Mouse (Mus musculus): ENCODE data around the gene Casd1.

Casd1 gene

DNA sequence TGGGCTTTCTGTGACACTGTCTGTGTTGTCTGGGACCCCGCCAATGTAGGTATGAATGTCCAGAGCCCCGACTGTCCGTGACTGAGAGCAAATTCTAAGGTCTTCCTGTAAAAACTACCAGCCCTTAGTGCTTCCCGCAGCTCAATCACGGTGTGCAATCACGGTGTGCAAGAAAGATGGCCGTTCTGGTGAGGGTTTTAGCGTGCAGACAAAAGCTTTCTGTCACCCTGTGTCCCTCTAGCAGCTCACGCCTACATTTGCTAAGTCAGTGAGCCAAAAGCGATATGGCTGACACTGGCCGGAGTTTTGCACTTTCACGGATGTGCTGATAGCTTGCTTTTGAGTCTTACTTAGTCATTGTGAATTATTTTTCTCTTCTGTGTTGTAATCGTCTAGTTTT lies 58.2 kb downstream of the Casd1 start:
- Histone ChIP-seq H3K9me3 (ENCODE audit: low read length) (no peaks in the 10 kb centered on the region), H3K27me3 (ENCODE audit: insufficient read depth, low read length) (peaks cover 45% of the 10 kb centered on the region)

DNA sequence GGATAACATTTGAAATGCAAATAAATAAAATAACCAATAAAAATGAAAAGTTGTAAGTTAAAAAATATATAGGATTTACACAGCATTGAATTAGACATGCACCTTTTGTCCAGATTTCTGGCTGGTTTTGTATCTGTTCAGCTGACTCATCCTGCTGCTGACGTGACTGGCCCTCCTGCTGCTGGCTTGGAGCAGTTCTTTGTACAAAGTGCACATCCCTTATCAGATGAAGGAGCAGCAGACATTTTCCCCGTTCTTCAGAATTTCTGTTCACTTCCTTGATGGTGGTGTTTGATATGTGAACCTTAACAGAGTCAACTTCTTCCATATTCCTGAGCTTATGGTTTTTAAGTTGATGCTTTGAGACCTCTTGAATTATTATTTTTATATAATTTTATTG lies 62.9 kb downstream of the Casd1 start:
- H3K27me3 ChIP-seq (ENCODE audit: insufficient read depth, low read length): peaks cover 19% of the 10 kb centered on the region; the same call in 1 of the 2 replicates
- no peaks in the 10 kb centered on the region for H3K9me3 ChIP-seq (ENCODE audit: low read length)
- no peak overlapping the region for H3K4me3 ChIP-seq (replicated peaks; ENCODE audit: low read length)
- no peak for TF ChIP-seq NANOG (IDR thresholded peaks at IDR 0.05; ENCODE audit: borderline replicate concordance, low read length)
- no peak for TF ChIP-seq CTCF (conservative IDR thresholded peaks at IDR 0.05; ENCODE audit: low read length)
- no peak for TF ChIP-seq POU5F1 (IDR thresholded peaks at IDR 0.05; ENCODE audit: borderline replicate concordance, low read length)
- H3K4me1 ChIP-seq (replicated peaks; ENCODE audit: low read depth, low read length): peaks cover 3% of the 10 kb centered on the region; the same call in 1 of the 2 replicates
- no peaks in the 10 kb centered on the region for H3K36me3 ChIP-seq (ENCODE audit: insufficient read depth, low read length)

More for the DNA sequence above, 58.2 kb downstream of the Casd1 start:
- Histone ChIP-seq H3K4me1 (replicated peaks; ENCODE audit: low read depth, low read length) (peaks cover 11% of the 10 kb centered on the region), H3K36me3 (ENCODE audit: insufficient read depth, low read length) (no peaks in the 10 kb centered on the region), H3K4me3 (replicated peaks; ENCODE audit: low read length) (peak overlapping the region; percentile 37)
- TF ChIP-seq CTCF (conservative IDR thresholded peaks at IDR 0.05; ENCODE audit: low read length): no peak
- no peak for TF ChIP-seq POU5F1 (IDR thresholded peaks at IDR 0.05; ENCODE audit: borderline replicate concordance, low read length)
- no peak for TF ChIP-seq NANOG (IDR thresholded peaks at IDR 0.05; ENCODE audit: borderline replicate concordance, low read length)

DNA sequence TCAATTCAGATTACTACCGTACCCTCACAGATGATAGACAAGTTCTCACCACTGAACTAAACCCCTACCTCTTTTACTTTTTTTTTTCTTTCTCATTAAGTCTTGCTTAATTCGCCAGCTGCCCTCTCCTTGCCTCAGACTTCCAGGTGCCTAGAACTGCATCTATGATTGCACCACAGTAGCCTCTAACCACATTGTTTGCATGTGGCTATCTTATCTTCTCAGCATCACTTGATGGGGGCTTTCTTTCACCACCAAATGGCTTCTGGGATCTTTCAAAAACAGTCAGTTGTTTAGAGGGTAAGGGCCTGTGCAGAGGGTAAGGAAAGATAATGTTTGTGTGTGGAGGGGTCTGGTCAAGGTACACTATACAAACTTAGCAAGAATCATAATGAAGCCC lies 63.7 kb downstream of the Casd1 start:
- H3K27me3 ChIP-seq (ENCODE audit: insufficient read depth, low read length): peaks cover 14% of the 10 kb centered on the region; the same call in 1 of the 2 replicates
- no peak for TF ChIP-seq NANOG (IDR thresholded peaks at IDR 0.05; ENCODE audit: borderline replicate concordance, low read length)
- no peak for TF ChIP-seq POU5F1 (IDR thresholded peaks at IDR 0.05; ENCODE audit: borderline replicate concordance, low read length)
- no peak for TF ChIP-seq CTCF (conservative IDR thresholded peaks at IDR 0.05; ENCODE audit: low read length)
- H3K9me3 ChIP-seq (ENCODE audit: low read length): no peaks in the 10 kb centered on the region
- H3K36me3 ChIP-seq (ENCODE audit: insufficient read depth, low read length): no peaks in the 10 kb centered on the region
- H3K4me1 ChIP-seq (replicated peaks; ENCODE audit: low read depth, low read length): no peaks in the 10 kb centered on the region; the same call in 1 of the 2 replicates
- H3K4me3 ChIP-seq (replicated peaks; ENCODE audit: low read length): no peak overlapping the region

DNA sequence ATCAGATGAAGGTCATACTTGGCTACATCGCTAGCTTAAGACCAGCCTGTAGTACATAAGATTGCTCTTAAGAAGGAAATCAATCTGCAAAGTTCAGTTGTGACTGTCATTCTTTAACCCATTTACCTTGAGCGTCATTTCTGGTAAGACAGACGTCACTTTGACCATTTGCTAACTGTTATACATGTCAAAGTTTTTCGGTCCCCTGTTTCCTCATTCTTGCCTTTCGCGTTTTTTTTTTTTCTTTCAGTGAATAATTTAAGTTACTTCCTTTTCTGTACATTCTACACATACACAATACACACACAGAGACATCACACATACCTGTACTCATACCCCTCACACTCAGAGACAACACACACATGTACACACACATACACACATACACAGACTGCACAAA lies 64.5 kb downstream of the Casd1 start:
- H3K4me1 ChIP-seq (replicated peaks; ENCODE audit: low read depth, low read length): no peaks in the 10 kb centered on the region; the same call in 1 of the 2 replicates
- peaks cover 14% of the 10 kb centered on the region; the same call in 1 of the 2 replicates for H3K27me3 ChIP-seq (ENCODE audit: insufficient read depth, low read length)
- no peaks in the 10 kb centered on the region for H3K9me3 ChIP-seq (ENCODE audit: low read length)
- TF ChIP-seq POU5F1 (IDR thresholded peaks at IDR 0.05; ENCODE audit: borderline replicate concordance, low read length) (no peak), CTCF (conservative IDR thresholded peaks at IDR 0.05; ENCODE audit: low read length) (no peak), NANOG (IDR thresholded peaks at IDR 0.05; ENCODE audit: borderline replicate concordance, low read length) (no peak)
- H3K4me3 ChIP-seq (replicated peaks; ENCODE audit: low read length): no peak overlapping the region
- no peaks in the 10 kb centered on the region for H3K36me3 ChIP-seq (ENCODE audit: insufficient read depth, low read length)

DNA sequence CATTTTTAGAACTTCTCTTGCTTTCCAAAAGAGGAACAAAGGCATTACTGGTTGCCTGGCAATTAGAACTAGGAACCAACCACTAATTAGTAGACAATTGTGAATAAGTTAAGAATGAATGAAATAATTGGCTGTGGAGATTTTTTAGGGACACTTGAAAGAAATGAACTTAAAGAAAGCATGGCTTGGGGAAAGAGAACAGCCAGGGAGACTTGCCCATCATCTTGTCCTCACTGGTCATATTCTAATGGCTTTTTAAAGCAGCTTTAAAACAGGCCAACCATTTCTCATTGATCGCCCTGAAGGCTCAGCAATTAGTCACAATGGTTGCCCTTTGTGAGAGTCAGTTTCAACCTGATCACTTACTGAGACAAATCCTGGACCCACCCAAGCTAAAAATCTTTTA lies 76.7 kb downstream of the Casd1 start:
- Histone ChIP-seq H3K4me3 (replicated peaks; ENCODE audit: low read length) (no peak overlapping the region), H3K9me3 (ENCODE audit: low read length) (no peaks in the 10 kb centered on the region), H3K36me3 (ENCODE audit: insufficient read depth, low read length) (no peaks in the 10 kb centered on the region), H3K27me3 (ENCODE audit: insufficient read depth, low read length) (no peaks in the 10 kb centered on the region; the same call in 1 of the 2 replicates), H3K4me1 (replicated peaks; ENCODE audit: low read depth, low read length) (peaks cover 29% of the 10 kb centered on the region)
- TF ChIP-seq POU5F1 (IDR thresholded peaks at IDR 0.05; ENCODE audit: borderline replicate concordance, low read length) (no peak), NANOG (IDR thresholded peaks at IDR 0.05; ENCODE audit: borderline replicate concordance, low read length) (peak; percentile 98), CTCF (conservative IDR thresholded peaks at IDR 0.05; ENCODE audit: low read length) (no peak)

DNA sequence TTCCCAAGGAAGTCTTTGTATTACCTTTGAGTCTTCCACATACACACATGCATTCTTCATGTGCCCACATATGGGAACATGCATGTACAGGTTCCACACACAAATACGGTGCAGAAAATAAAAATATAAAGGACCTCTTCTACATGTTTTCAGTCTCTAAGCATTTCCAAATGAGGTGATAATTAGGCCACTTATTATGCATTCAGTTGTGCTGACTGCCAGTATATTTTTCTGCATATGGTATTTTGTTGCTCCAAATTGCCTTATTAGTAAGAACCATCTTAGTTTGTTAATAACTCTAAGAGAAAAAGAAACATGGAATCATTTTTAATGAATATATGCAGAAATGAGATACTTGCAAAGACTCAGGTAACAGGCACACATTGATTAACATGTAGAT lies 79.3 kb downstream of the Casd1 start:
- no peaks in the 10 kb centered on the region for H3K9me3 ChIP-seq (ENCODE audit: low read length)
- H3K27me3 ChIP-seq (ENCODE audit: insufficient read depth, low read length): no peaks in the 10 kb centered on the region
- no peaks in the 10 kb centered on the region for H3K36me3 ChIP-seq (ENCODE audit: insufficient read depth, low read length)
- TF ChIP-seq CTCF (conservative IDR thresholded peaks at IDR 0.05; ENCODE audit: low read length) (no peak), NANOG (IDR thresholded peaks at IDR 0.05; ENCODE audit: borderline replicate concordance, low read length) (no peak), POU5F1 (IDR thresholded peaks at IDR 0.05; ENCODE audit: borderline replicate concordance, low read length) (no peak)
- no peak overlapping the region for H3K4me3 ChIP-seq (replicated peaks; ENCODE audit: low read length)
- peaks cover 37% of the 10 kb centered on the region for H3K4me1 ChIP-seq (replicated peaks; ENCODE audit: low read depth, low read length)

DNA sequence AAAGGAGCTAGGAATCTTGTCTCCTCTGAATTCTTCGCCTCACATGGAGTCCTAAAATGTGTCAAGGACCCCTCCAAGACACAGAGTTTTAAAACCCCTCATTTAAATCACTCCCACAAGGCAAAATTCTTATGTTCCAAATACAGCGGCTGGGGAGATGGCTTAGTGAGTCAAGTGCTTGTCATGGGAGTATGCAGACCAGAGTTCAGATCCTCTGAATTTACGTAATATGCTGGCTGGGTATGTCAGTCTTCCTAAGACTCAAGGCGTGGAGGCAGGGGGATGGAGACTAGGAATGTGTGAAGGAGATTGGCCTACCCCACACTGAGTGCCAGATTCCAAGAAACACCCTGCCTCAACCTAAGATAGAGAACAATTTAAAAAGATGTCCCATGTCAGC lies 79.9 kb downstream of the Casd1 start:
- no peaks in the 10 kb centered on the region for H3K36me3 ChIP-seq (ENCODE audit: insufficient read depth, low read length)
- TF ChIP-seq NANOG (IDR thresholded peaks at IDR 0.05; ENCODE audit: borderline replicate concordance, low read length) (no peak), CTCF (conservative IDR thresholded peaks at IDR 0.05; ENCODE audit: low read length) (no peak), POU5F1 (IDR thresholded peaks at IDR 0.05; ENCODE audit: borderline replicate concordance, low read length) (no peak)
- H3K4me3 ChIP-seq (replicated peaks; ENCODE audit: low read length): no peak overlapping the region
- no peaks in the 10 kb centered on the region for H3K27me3 ChIP-seq (ENCODE audit: insufficient read depth, low read length)
- peaks cover 43% of the 10 kb centered on the region for H3K4me1 ChIP-seq (replicated peaks; ENCODE audit: low read depth, low read length)
- no peaks in the 10 kb centered on the region for H3K9me3 ChIP-seq (ENCODE audit: low read length)

DNA sequence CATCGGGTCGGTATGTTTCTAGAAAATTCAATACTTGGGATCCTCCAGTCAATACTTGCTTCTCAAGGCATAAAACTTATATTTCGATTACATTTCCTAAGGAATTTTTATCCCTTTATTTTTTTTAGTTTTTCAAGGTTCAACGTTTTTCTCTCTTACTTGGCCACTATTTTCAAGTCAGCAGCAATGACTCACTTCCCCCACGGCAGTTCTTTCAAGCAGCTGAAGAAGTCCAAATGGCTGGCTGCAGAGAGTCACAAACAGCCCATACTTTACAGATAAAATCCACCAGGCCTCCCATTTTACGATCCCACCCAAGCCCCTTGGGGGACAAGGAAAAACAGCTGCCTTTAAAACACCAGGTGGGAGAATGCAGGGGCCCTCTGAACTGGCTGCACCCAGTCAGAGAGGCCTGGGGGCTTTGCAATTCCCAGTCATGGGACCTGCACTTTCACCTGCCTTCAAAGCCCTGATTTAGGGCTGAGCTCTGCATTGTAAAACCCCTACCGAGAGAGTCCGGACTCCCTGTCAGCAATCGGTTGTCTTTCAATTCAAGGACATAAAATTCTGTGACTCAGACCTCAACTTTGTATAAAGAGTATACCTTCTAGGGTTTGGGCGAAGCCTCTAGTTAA lies 84.2 kb downstream of the Casd1 start:
- no peaks in the 10 kb centered on the region for H3K27me3 ChIP-seq (ENCODE audit: insufficient read depth, low read length)
- TF ChIP-seq NANOG (IDR thresholded peaks at IDR 0.05; ENCODE audit: borderline replicate concordance, low read length): peak; percentile 52; the same call in 1 of the 2 replicates
- TF ChIP-seq CTCF (conservative IDR thresholded peaks at IDR 0.05; ENCODE audit: low read length): no peak
- H3K9me3 ChIP-seq (ENCODE audit: low read length): no peaks in the 10 kb centered on the region
- no peak overlapping the region for H3K4me3 ChIP-seq (replicated peaks; ENCODE audit: low read length)
- H3K36me3 ChIP-seq (ENCODE audit: insufficient read depth, low read length): no peaks in the 10 kb centered on the region
- H3K4me1 ChIP-seq (replicated peaks; ENCODE audit: low read depth, low read length): peaks cover 28% of the 10 kb centered on the region

DNA sequence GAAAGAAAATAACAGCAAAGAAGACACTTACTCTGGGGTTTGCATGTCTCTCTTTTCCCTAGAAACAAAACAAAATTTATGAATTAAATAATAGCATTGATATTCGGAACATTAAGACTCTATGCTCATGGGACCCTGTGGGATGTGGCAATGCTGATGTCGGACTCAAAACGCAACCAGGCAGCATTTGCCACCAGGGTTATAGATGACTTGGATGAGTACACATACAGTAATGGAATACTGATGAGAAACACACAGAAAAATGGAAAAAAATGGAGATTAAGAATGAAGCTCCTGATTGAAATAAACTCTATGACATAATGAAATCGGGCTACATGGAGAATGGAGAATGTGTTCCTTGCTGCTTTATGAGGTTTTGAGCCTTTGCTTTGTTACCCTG lies 89.8 kb downstream of the Casd1 start:
- no peaks in the 10 kb centered on the region for H3K36me3 ChIP-seq (ENCODE audit: insufficient read depth, low read length)
- H3K4me1 ChIP-seq (replicated peaks; ENCODE audit: low read depth, low read length): peaks cover 4% of the 10 kb centered on the region
- no peaks in the 10 kb centered on the region for H3K27me3 ChIP-seq (ENCODE audit: insufficient read depth, low read length)
- H3K4me3 ChIP-seq (replicated peaks; ENCODE audit: low read length): no peak overlapping the region
- TF ChIP-seq CTCF (conservative IDR thresholded peaks at IDR 0.05; ENCODE audit: low read length) (no peak), POU5F1 (IDR thresholded peaks at IDR 0.05; ENCODE audit: borderline replicate concordance, low read length) (no peak), NANOG (IDR thresholded peaks at IDR 0.05; ENCODE audit: borderline replicate concordance, low read length) (no peak)
- peaks cover 9% of the 10 kb centered on the region for H3K9me3 ChIP-seq (ENCODE audit: low read length)

All from E14TG2a.4 (cell line).